ENCODE assay signal across 8 mouse cellular contexts in genomic region chr10:80658841-80659202, GRCm38 (mm10). TPM values are rescaled to one million over a fixed set of nuclear protein-coding genes. Genes with fewer than 3 reads are reported as not detected.
DNase-seq lines count a peak whose midpoint lies in the region; ATAC-seq and TF ChIP-seq lines count a peak whose summit lies in the region.

No protein-coding gene starts in this region.

- H3K9ac ChIP-seq in kidney, postnatal 0 days (ENCODE audit: low read depth, low read length), result no peak overlapping the region
- H3K9ac ChIP-seq in hindbrain, embryonic 14.5 days, result no peak overlapping the region

- no peaks in the 10 kb centered on the region for H3K9me3 ChIP-seq in kidney, postnatal 0 days (replicated peaks; ENCODE audit: low read length)
- no peaks in the 10 kb centered on the region for H3K9me3 ChIP-seq in hindbrain, embryonic 14.5 days (ENCODE audit: control insufficient read depth, low read length)

- H3K4me2 ChIP-seq in kidney, postnatal 0 days (ENCODE audit: low read length), result peak overlapping the region; percentile 44; the same call in 1 of the 2 replicates
- no peak overlapping the region for H3K4me2 ChIP-seq in hindbrain, embryonic 14.5 days (replicated peaks)

- no peak for ATAC-seq in kidney, postnatal 0 days (replicated peaks; ENCODE audit: low FRiP score, low read depth)
- ATAC-seq in hindbrain, embryonic 14.5 days (ENCODE audit: low FRiP score), result no peak

- H3K36me3 ChIP-seq in kidney, postnatal 0 days (ENCODE audit: insufficient read depth, low read length), result no peaks in the 10 kb centered on the region
- no peaks in the 10 kb centered on the region for H3K36me3 ChIP-seq in hindbrain, embryonic 14.5 days (replicated peaks; ENCODE audit: control insufficient read depth, insufficient read depth)
- no peaks in the 10 kb centered on the region for H3K36me3 ChIP-seq in small intestine, adult 2 months (ENCODE audit: control insufficient read depth, insufficient read depth, low read length)

- peaks cover 30% of the 10 kb centered on the region; the same call in 1 of the 2 replicates for H3K4me1 ChIP-seq in kidney, postnatal 0 days (replicated peaks; ENCODE audit: insufficient read depth, low read length)
- peaks cover 25% of the 10 kb centered on the region for H3K4me1 ChIP-seq in hindbrain, embryonic 14.5 days (replicated peaks; ENCODE audit: control insufficient read depth, insufficient read depth, low read length)
- peaks cover 25% of the 10 kb centered on the region for H3K4me1 ChIP-seq in small intestine, adult 2 months (ENCODE audit: control insufficient read depth, insufficient read depth, insufficient read length, low read length)

- 53% methylated on average over 4 of the region's 4 CpGs for WGBS in kidney, postnatal 0 days
- WGBS in hindbrain, embryonic 14.5 days, result 69% methylated on average over 4 of the region's 4 CpGs
- WGBS in small intestine, adult 2 months, result 16% methylated on average over 4 of the region's 4 CpGs

- H3K4me3 ChIP-seq in kidney, postnatal 0 days (replicated peaks; ENCODE audit: low read depth, low read length), result no peak overlapping the region
- H3K4me3 ChIP-seq in hindbrain, embryonic 14.5 days (replicated peaks; ENCODE audit: low read length), result no peak overlapping the region
- H3K4me3 ChIP-seq in small intestine, adult 2 months (ENCODE audit: low read depth, low read length), result peak overlapping the region; percentile 36; the same call in 1 of the 2 replicates

- DNase-seq in kidney, postnatal 0 days (ENCODE audit: low spot score), result no peak
- no peak for DNase-seq in kidney, postnatal 25 days
- peak; percentile 60 for DNase-seq in MN1 (ENCODE audit: low spot score)
- DNase-seq in hindbrain, embryonic 14.5 days (ENCODE audit: low spot score), result no peak
- DNase-seq in layer of hippocampus, adult 18-20 months (ENCODE audit: low spot score in 2 of 2), result no peak
- DNase-seq in retina, postnatal 1 day, result no peak
- no peak for DNase-seq in adipocyte (ENCODE audit: low spot score)

- H3K27ac ChIP-seq in kidney, postnatal 0 days, result 0 out of 2 replicates have a peak overlapping the region, but pooled peaks have one; percentile 4
- peak overlapping the region; percentile 17; the same call in 1 of the 2 replicates for H3K27ac ChIP-seq in hindbrain, embryonic 14.5 days
- peak overlapping the region; percentile 85 for H3K27ac ChIP-seq in small intestine, adult 2 months (ENCODE audit: insufficient read depth, low read depth, low read length)

- TF ChIP-seq POLR2A in small intestine, adult 2 months (IDR thresholded peaks at IDR 0.05; ENCODE audit: low read depth, low read length), result no peak

- no peaks in the 10 kb centered on the region for H3K27me3 ChIP-seq in kidney, postnatal 0 days (ENCODE audit: insufficient read depth, low read length)
- H3K27me3 ChIP-seq in hindbrain, embryonic 14.5 days (ENCODE audit: control insufficient read depth, insufficient read depth, low read length), result no peaks in the 10 kb centered on the region
- no peaks in the 10 kb centered on the region for H3K27me3 ChIP-seq in small intestine, adult 2 months (ENCODE audit: control insufficient read depth, insufficient read depth, low read length)

- no peak for TF ChIP-seq CTCF in kidney, postnatal 0 days (IDR thresholded peaks at IDR 0.05; ENCODE audit: low read depth)
- TF ChIP-seq CTCF in small intestine, adult 2 months (IDR thresholded peaks at IDR 0.05; ENCODE audit: extremely low read depth, insufficient read length, insufficient replicate concordance, low read depth, low read length), result no peak

RNA-seq across cellular contexts. Expression of gene Btbd2, which starts 2.0 kb away (rescaled TPM):
- 62.7 and 64.5 TPM in 2 replicates for polyA plus RNA-seq in kidney, postnatal 0 days (2015; fragmentation: Nextera tagmentation; extraction: Ambion mirVana)
- polyA plus RNA-seq in hindbrain, embryonic 14.5 days (2014; fragmentation: Nextera tagmentation; extraction: Ambion mirVana), result 83.2 and 83.7 TPM in 2 replicates
- polyA plus RNA-seq in small intestine, adult 2 months (2012; rRNA removed), result 45.4 and 84.1 TPM in 2 replicates
- 100 to 1,000 TPM; 110 to 114 TPM for total RNA-seq in layer of hippocampus, adult 18-20 months (2021)

RNA-seq across cellular contexts. Expression of gene Mknk2, which starts 19.1 kb away (rescaled TPM):
- polyA plus RNA-seq in kidney, postnatal 0 days (2015; fragmentation: Nextera tagmentation; extraction: Ambion mirVana), result 75.8 and 85.5 TPM in 2 replicates
- 53.8 and 60.2 TPM in 2 replicates for polyA plus RNA-seq in hindbrain, embryonic 14.5 days (2014; fragmentation: Nextera tagmentation; extraction: Ambion mirVana)
- polyA plus RNA-seq in small intestine, adult 2 months (2012; rRNA removed), result 96.1 and 146 TPM in 2 replicates
- total RNA-seq in layer of hippocampus, adult 18-20 months (2021), result 10 to 100 TPM; 44.7 to 46.1 TPM

RNA-seq across cellular contexts. Expression of gene Csnk1g2, which starts 36.2 kb away (rescaled TPM):
- 137 and 139 TPM in 2 replicates for polyA plus RNA-seq in kidney, postnatal 0 days (2015; fragmentation: Nextera tagmentation; extraction: Ambion mirVana)
- 65.4 and 76.4 TPM in 2 replicates for polyA plus RNA-seq in hindbrain, embryonic 14.5 days (2014; fragmentation: Nextera tagmentation; extraction: Ambion mirVana)
- polyA plus RNA-seq in small intestine, adult 2 months (2012; rRNA removed), result 115 and 266 TPM in 2 replicates
- total RNA-seq in layer of hippocampus, adult 18-20 months (2021), result 100 to 1,000 TPM; 230 to 247 TPM

RNA-seq across cellular contexts. Expression of gene Mob3a, which starts 43.0 kb away (rescaled TPM):
- polyA plus RNA-seq in kidney, postnatal 0 days (2015; fragmentation: Nextera tagmentation; extraction: Ambion mirVana), result 22.3 and 26.7 TPM in 2 replicates
- 45.3 and 47.1 TPM in 2 replicates for polyA plus RNA-seq in hindbrain, embryonic 14.5 days (2014; fragmentation: Nextera tagmentation; extraction: Ambion mirVana)
- polyA plus RNA-seq in small intestine, adult 2 months (2012; rRNA removed), result 26.5 and 40.0 TPM in 2 replicates
- total RNA-seq in layer of hippocampus, adult 18-20 months (2021), result 10 to 100 TPM; 13.2 to 13.5 TPM

RNA-seq across cellular contexts. Expression of gene Izumo4, which starts 43.2 kb away (rescaled TPM):
- polyA plus RNA-seq in kidney, postnatal 0 days (2015; fragmentation: Nextera tagmentation; extraction: Ambion mirVana), result 22.4 and 24.5 TPM in 2 replicates
- polyA plus RNA-seq in hindbrain, embryonic 14.5 days (2014; fragmentation: Nextera tagmentation; extraction: Ambion mirVana), result 20.0 and 20.4 TPM in 2 replicates
- 20.8 and 36.3 TPM in 2 replicates for polyA plus RNA-seq in small intestine, adult 2 months (2012; rRNA removed)
- total RNA-seq in layer of hippocampus, adult 18-20 months (2021), result 10 to 100 TPM; 52.5 to 54.7 TPM

Comparison
In these comparisons a context has a peak if more than half of its experiments do, and no peak if none do; other contexts are left out.
1. H3K27ac ChIP-seq: peak in every context shown above with its lines; median percentile 85 in small intestine, adult 2 months; 17 in hindbrain, embryonic 14.5 days; 4 in kidney, postnatal 0 days.